ENCODE assay signal across 18 mouse cellular contexts in genomic region chr4:84467722-84468121, GRCm38 (mm10).
"Had no signal": no experiment of that assay in that cellular context is flagged by ENCODE, and none has a peak within 500 bp of the region (broad histone marks: within the 10 kb centered on the region; RNA-seq: fewer than 3 reads in every experiment).

No protein-coding gene starts in this region.

- H3K4me3 ChIP-seq: limb, embryonic 12.5 days; limb, embryonic 15.5 days; midbrain, embryonic 12.5 days; midbrain, embryonic 15.5 days; neural tube, embryonic 12.5 days; neural tube, embryonic 15.5 days had no signal

- H3K4me1 ChIP-seq: midbrain, embryonic 12.5 days; midbrain, embryonic 15.5 days; neural tube, embryonic 12.5 days; neural tube, embryonic 15.5 days had no signal

- H3K36me3 ChIP-seq: limb, embryonic 12.5 days; limb, embryonic 15.5 days; midbrain, embryonic 12.5 days; midbrain, embryonic 15.5 days; neural tube, embryonic 12.5 days; neural tube, embryonic 15.5 days had no signal

- H3K27ac ChIP-seq: limb, embryonic 12.5 days; limb, embryonic 15.5 days; liver, embryonic 14.5 days; macrophage; midbrain, embryonic 12.5 days; midbrain, embryonic 15.5 days; neural tube, embryonic 12.5 days; neural tube, embryonic 15.5 days had no signal

- DNase-seq: left cerebral cortex, postnatal 4 days; liver, postnatal 0 days; lung, embryonic 14.5 days; right cerebral cortex, postnatal 25 days; spleen, adult 18-20 months; thymus, adult 18-20 months; thymus, postnatal 36 days had no signal

- H3K27me3 ChIP-seq: limb, embryonic 12.5 days; limb, embryonic 15.5 days; midbrain, embryonic 12.5 days; midbrain, embryonic 15.5 days; neural tube, embryonic 12.5 days; neural tube, embryonic 15.5 days had no signal

- H3K9ac ChIP-seq: limb, embryonic 12.5 days; limb, embryonic 15.5 days; liver, embryonic 14.5 days; liver, postnatal 0 days; lung, embryonic 14.5 days; midbrain, embryonic 12.5 days; midbrain, embryonic 15.5 days; neural tube, embryonic 12.5 days; neural tube, embryonic 15.5 days had no signal

- H3K4me2 ChIP-seq: limb, embryonic 12.5 days; limb, embryonic 15.5 days; liver, embryonic 11.5 days; lung, embryonic 14.5 days; midbrain, embryonic 12.5 days; midbrain, embryonic 15.5 days; neural tube, embryonic 12.5 days; neural tube, embryonic 15.5 days had no signal

- ATAC-seq: intestine, postnatal 0 days; liver, postnatal 0 days; lung, postnatal 0 days; midbrain, embryonic 15.5 days had no signal

- H3K9me3 ChIP-seq: limb, embryonic 12.5 days; limb, embryonic 15.5 days; midbrain, embryonic 12.5 days; midbrain, embryonic 15.5 days; neural tube, embryonic 12.5 days; neural tube, embryonic 15.5 days had no signal
